Mouse (Mus musculus): ENCODE measurements around the gene 4930404N11Rik.

Gene 4930404N11Rik

GRCm38 (mm10) chr10:81401521-81402226 lies 36.1 kb upstream of the 4930404N11Rik start:
- DNase-seq (ENCODE audit: low spot score in 2 of 2): peak in 1 of 2 experiments; percentile 50

- no peak for DNase-seq (ENCODE audit: low spot score in 2 of 2)
Measured at GRCm38 (mm10) chr10:81401205-81401520, 35.5 kb upstream of the 4930404N11Rik start.

DNA sequence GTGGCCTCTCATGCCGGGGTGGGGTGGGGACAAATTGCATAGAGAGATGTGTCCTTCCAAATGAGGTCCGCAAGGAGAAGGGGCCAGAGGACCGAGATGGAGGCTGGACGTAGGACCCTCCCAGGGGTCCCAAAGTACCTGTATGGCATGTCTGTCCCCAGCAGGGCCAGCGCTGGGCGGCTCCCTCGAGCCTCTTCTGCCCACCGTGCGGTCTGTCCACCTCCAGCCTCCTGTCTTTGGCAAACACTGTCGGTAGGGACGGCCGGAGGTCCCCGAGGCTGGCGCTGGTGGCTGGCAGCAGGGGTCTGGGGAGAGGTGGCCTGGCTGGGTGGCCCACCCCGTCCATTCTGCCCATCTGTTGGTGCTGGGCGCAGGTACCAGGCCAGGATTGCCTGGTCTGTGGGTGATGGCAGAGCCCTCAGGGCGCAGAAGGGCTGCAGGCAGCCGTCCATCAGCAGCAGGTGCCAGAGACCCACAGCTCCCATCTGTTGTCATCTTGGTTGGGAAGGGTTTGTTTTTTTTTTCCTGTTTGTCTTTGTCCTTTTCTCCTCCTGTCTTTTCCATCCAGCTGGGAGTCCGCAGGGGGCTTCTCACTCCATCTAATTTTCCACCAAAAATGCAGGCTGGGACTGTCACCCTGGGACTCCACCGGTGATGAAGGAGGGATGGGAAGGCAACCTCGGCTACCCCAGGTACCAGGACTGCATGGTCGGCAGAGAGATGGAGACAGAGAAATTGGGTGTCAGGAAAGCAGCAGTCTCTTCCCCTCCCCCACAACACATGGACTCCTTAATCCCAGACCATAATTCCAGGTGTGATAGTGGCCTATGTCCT lies 35.0 kb upstream of the 4930404N11Rik start:
- no peak for DNase-seq (ENCODE audit: low spot score in 2 of 2)

DNA sequence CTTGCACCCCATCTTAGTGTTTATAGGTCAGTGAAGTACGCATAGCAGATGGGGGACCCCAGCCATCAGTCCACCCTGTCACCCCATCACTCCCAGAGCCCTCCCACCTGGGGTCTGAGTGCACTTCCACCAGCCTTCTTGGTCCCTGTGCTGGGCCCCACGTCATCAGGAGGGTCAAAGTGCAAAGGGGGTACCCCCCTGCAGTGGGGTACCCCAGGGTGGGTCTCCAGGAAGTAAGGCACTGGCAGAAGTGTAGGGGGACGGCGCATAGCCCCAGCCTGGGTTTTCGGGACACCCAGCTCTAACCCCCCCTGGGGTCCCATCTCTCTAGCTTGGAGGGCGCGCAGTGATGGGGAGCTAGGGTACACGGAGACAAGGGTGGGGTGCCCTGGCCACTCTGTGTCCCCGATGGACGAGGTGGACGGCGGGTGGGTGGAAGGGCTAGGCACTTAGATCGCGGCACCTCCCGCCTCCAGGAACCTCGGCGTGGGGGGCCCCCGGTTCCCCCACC lies 34.2 kb upstream of the 4930404N11Rik start:
- no peak for DNase-seq (ENCODE audit: low spot score in 2 of 2)

DNA sequence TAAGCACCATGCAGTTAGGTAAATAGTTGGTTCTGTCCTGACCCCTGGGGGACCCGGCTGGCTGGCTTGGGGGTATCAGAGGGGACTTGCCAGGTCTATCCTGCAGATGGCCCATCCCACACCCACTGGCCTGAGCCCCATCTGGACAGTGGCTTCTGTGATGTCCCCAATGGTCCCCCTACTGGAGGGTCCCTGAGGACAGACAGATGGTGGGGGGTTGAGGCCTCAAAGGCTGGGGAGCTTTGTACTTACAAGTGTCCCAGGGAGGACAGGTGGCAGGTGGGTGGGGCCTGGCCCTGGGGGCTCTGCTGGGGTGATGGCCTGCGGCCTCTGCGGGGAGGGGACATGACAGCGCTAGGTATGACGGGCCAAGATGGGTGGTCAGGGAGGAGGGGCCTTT lies 33.7 kb upstream of the 4930404N11Rik start:
- no peak for DNase-seq (ENCODE audit: low spot score in 2 of 2)

- no peak for DNase-seq (ENCODE audit: low spot score in 2 of 2)
Measured at GRCm38 (mm10) chr10:81396749-81397148, 31.1 kb upstream of the 4930404N11Rik start.

GRCm38 (mm10) chr10:81395865-81396264 lies 30.2 kb upstream of the 4930404N11Rik start:
- DNase-seq (ENCODE audit: low spot score in 2 of 2): no peak

- DNase-seq (ENCODE audit: low spot score in 2 of 2): no peak
Measured at GRCm38 (mm10) chr10:81395127-81395526, 29.5 kb upstream of the 4930404N11Rik start.

DNA sequence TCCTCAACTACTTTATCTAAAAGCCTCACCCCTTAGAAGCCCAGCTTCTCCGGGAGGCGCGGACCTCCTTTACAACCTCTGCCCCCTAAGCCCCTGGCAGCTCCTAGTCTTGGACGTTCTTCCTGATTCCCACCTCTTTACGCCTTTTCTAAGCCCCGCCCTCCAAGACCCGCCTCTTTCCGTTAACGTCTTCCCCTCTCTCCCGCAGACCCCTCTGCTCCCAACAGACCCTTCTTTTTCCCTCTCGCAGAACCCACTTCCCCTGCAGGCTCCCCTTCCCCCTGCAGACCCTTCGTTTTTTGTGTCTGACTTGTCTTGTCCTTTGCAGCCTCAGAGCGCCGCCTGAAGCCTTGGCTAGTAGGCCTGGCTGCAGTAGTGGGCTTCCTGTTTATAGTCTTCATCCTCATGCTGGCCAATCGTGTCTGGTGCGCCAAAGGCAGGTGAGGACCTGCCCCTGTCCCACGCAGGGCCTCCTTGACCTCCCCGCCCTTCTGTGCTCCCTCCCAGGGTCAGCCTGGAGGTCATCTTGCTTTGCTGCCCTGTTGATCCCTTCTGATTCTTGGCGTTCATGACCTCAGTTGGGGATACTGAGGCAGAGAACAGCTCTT lies 27.9 kb upstream of the 4930404N11Rik start:
- no peak for DNase-seq (ENCODE audit: low spot score in 2 of 2)

- no peak for DNase-seq (ENCODE audit: low spot score in 2 of 2)
Measured at GRCm38 (mm10) chr10:81392781-81393185, 27.2 kb upstream of the 4930404N11Rik start, which contains the start of gene Smim24. TSS of gene Smim24 (plus strand) at chr10:81393051.

DNA sequence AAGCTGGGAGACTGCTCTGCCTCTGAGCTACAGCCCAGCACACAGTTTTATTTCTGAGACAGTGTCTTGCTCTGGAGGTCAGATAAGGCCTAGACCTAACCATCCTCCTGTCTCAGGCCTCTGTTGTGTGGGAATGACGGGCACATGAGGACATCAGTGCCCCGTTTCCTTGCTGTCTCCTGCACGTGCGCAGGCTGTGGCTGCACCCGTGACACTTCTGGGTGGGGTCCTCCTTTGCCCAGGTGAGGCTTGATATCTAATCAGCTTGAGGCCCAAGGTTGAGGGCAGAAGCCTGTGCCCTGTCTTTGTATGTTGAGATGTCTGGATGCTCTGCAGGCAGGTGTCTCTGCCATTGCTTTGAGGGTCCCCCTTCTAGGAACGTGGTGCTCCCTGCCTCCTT lies 26.7 kb upstream of the 4930404N11Rik start:
- DNase-seq (ENCODE audit: low spot score in 2 of 2): no peak

DNA sequence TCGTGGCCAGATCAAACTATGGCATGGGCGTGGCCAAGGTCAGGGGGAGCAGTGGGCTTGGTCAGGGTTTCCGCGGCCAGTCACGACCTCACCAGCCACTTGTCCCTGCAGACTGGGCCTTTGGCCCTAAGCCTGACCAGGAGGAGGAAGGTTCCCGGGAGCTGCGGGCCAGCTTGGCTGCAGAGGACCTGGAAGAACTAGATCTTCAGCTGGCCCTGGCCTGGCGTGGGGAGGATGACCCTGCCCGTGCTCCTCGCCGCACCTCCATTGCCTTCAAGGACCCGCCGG lies 25.0 kb upstream of the 4930404N11Rik start:
- no peak for DNase-seq (ENCODE audit: low spot score in 2 of 2)

- DNase-seq (ENCODE audit: low spot score in 2 of 2): no peak
Measured at GRCm38 (mm10) chr10:81389801-81390677, 24.4 kb upstream of the 4930404N11Rik start.

GRCm38 (mm10) chr10:81389373-81389772 lies 23.8 kb upstream of the 4930404N11Rik start:
- DNase-seq (ENCODE audit: low spot score in 2 of 2): no peak

DNA sequence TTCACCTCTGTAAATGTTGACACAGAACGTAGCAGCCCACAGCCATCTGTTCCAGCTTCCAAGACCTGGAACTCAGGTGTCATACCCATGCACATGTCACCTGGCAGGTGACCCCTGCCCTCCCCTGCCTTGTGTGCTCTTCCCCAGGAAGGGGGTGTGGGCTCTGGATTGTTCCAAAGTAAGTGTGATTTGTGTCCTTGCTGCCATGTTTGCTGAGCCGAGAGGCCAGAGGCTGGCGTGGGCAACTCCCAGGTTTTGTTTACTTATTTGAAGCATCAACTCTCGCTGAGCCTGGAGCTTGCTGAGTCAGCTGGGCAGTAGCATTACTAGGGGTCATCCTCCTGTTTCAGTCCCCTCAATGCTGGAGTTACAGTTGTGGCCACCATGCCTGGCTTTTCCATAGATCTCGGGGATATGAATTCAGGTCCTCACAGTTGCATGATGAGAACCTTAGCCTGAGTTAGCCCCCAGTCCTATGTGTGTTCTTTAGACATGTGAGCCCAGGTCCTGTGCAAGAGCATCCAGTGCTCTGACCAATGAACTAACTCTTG lies 23.0 kb upstream of the 4930404N11Rik start, which contains the start of gene Gm48552:
Gene Gm48552 (plus strand): TSS at position 501 of the 551 bp plus-strand sequence.
- no peak for DNase-seq (ENCODE audit: low spot score in 2 of 2)

- DNase-seq (ENCODE audit: low spot score in 2 of 2): no peak
Measured at GRCm38 (mm10) chr10:81387716-81388115, 22.1 kb upstream of the 4930404N11Rik start.

GRCm38 (mm10) chr10:81385603-81386306 lies 20.1 kb upstream of the 4930404N11Rik start:
- no peak for DNase-seq (ENCODE audit: low spot score in 2 of 2)

DNA sequence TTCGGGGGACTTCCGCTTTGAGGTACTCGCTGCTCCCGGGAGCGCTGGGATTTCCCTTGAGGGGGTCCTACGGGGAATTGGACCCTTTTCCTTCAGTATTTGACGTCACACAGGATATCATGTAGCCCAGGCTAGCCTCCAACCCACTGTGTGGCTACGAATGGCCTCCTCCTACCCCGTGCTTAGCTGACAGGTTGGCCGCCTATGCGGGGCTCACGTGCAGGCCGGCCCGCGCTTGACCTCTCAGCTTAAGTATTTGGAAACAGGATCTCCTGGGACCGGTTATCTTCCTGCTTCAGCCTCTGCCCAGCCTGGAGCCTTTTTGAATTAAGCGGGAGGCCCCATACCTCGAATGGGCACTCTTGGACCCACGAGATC lies 19.0 kb upstream of the 4930404N11Rik start:
- DNase-seq (ENCODE audit: low spot score in 2 of 2): no peak

GRCm38 (mm10) chr10:81383802-81384604 lies 18.4 kb upstream of the 4930404N11Rik start, which contains the start of the genes Dohh and Gm48551:
TSS of gene Dohh (plus strand) at chr10:81384428.
TSS of gene Gm48551 (plus strand) at chr10:81384466.
- DNase-seq (ENCODE audit: low spot score in 2 of 2): peak; percentile 98

DNA sequence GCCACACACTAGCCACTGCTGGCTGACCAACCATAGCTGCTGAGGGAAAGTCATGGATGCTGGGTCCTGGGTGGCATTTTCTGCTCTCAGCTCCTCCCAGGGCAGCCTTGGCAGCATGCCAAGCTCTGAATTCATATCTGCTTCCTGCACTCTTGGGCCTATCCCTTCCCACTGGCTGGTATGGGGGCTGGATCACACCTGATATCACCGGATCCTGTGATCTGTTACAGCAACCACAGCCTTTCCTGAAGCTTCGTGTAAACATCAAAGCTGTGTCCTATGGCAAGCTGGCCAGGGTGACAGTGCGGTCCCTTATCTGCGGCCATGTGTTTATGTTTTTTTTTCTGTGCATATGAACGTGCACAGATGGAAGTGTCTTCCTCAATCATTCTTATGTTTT lies 16.4 kb upstream of the 4930404N11Rik start:
- DNase-seq (ENCODE audit: low spot score in 2 of 2): no peak
